Mouse (Mus musculus) left cerebral cortex, adult 18-20 months (tissue): ENCODE data around the gene Cdh16. TPM values are rescaled to one million over a fixed set of nuclear protein-coding genes. Genes with fewer than 3 reads are reported as not detected.
"Not testable (repeated sequence)": the region's sequence is repeated elsewhere in the genome, so short reads cannot be mapped to it uniquely, and the experiment has no call there.

ENCODE experiments used
- DNase-seq, 2 experiments: peaks; one replicate each; pipeline ENCODE4 v3.0.0; 2021 to 2022; ENCODE audit warnings: low spot score in 2 of 2, mixed read lengths in 1 of 2
- total RNA-seq, 2 experiments: library from RNA; stranded (reverse); gene quantifications; 2 replicates each; pipeline ENCODE4 v1.2.3; 2021

The Cdh16 gene
- total RNA-seq, 2 experiments from 2014 or later: not detected

GRCm38 (mm10) chr8:104577606-104578005, 46.6 kb downstream of the Cdh16 start:
- DNase-seq: not testable (repeated sequence)

- DNase-seq: no peak
These were observed 47.4 kb downstream of the Cdh16 start for GRCm38 (mm10) chr8:104576820-104577219.

GRCm38 (mm10) chr8:104570436-104571343, 53.5 kb downstream of the Cdh16 start:
- DNase-seq: peak; percentile 86 to 88

- DNase-seq: peak in 1 of 2 experiments; percentile 27
These were observed 54.6 kb downstream of the Cdh16 start for GRCm38 (mm10) chr8:104569559-104569958.

GRCm38 (mm10) chr8:104565457-104565798, 58.8 kb downstream of the Cdh16 start:
- no peak for DNase-seq

- DNase-seq: peak; percentile 82 to 84
These were observed 59.4 kb downstream of the Cdh16 start for GRCm38 (mm10) chr8:104564633-104565456.

GRCm38 (mm10) chr8:104560731-104561130, 63.5 kb downstream of the Cdh16 start:
- DNase-seq: no peak

- DNase-seq: no peak
These were observed 67.0 kb downstream of the Cdh16 start for GRCm38 (mm10) chr8:104557226-104557625.

- DNase-seq: no peak
These were observed 69.0 kb downstream of the Cdh16 start for GRCm38 (mm10) chr8:104555191-104555590.

Other genes starting within 250 kb of the Cdh16 start
- 10 to 100 TPM; 88.2 to 98.5 TPM for gene Cmtm4, start 228.6 kb downstream of the Cdh16 start, total RNA-seq
- 100 to 1,000 TPM; 284 to 307 TPM for gene Dync1li2, start 181.3 kb downstream of the Cdh16 start, total RNA-seq
- gene Terb1, start 114.5 kb downstream of the Cdh16 start, total RNA-seq: 1 to 10 TPM; 1.6 to 1.7 TPM
- 10 to 100 TPM; 47.7 to 55.6 TPM for gene Nae1, start 89.8 kb downstream of the Cdh16 start, total RNA-seq
- 10 to 100 TPM; 25.3 to 28.7 TPM for gene Car7, start 89.7 kb downstream of the Cdh16 start, total RNA-seq
- gene Pdp2, start 32.9 kb downstream of the Cdh16 start, total RNA-seq: 1 to 10 TPM; 7.7 to 8.9 TPM
- 1 to 10 TPM; 3.4 to 5.2 TPM for gene Rrad, start 6.9 kb upstream of the Cdh16 start, total RNA-seq
- 10 to 100 TPM; 30.0 to 35.5 TPM for gene Ciao2b, start 17.6 kb upstream of the Cdh16 start, total RNA-seq
- not detected for gene Ces2a, start 109.6 kb upstream of the Cdh16 start, total RNA-seq
- not detected for gene Ces2b, start 207.2 kb upstream of the Cdh16 start, total RNA-seq
- not detected for gene Ces2c, start 222.7 kb upstream of the Cdh16 start, total RNA-seq